Mouse (Mus musculus): ENCODE data around the gene Tmem132b.

- TF ChIP-seq CTCF (IDR thresholded peaks at IDR 0.05; ENCODE audit: low read depth) (no peak; the same call in 1 of the 2 replicates), EP300 (optimal IDR thresholded peaks at IDR 0.05) (no peak)
Observed at GRCm38 (mm10) chr5:125609968-125610367, 78.4 kb downstream of the Tmem132b start.

Measured in stomach, postnatal 0 days (tissue).